Comparison of ENCODE assay signal across 29 mouse cellular contexts in the genomic region with DNA sequence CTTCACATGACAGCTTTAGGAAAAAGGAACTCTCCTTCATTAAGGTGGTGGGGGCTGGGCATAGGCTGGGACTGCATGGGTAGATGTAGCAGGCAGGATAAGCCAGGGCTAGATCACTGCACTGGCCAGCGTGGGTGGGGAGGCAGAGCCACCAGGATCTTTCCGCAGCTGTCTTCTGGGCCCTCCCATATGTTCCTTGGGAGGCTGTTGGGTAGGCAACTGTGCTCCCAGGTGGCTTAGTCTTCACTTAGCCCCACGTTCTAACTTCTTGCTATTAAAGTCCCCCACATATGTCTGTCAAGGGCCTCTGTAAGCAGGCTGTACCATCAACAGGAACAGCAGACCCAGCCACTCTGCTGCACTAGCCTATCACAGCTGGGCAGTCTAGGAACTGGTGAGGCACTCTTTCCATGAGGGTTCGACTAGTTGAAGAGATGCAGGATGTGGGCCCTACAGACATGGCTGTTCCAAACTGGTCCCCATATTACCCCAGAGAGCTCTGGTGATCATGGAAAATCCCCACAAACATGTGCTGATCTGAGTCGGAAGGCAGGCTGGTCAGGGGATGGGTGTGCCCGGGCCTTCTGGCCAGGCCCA. TPM values are rescaled to one million over a fixed set of nuclear protein-coding genes. Genes with fewer than 3 reads are reported as not detected.
DNase-seq lines count a peak whose midpoint lies in the region; ATAC-seq and TF ChIP-seq lines count a peak whose summit lies in the region.
"Had no signal": no experiment of that assay in that cellular context is flagged by ENCODE, and none has a peak within 500 bp of the region (broad histone marks: within the 10 kb centered on the region; RNA-seq: fewer than 3 reads in every experiment).

No protein-coding gene starts in this region.

- dilution Hi-C loops in CH12.LX (cut with MboI; ENCODE audit: extremely low pct_ligation_motif_present, extremely low pct_unique_long_range_greater_than_20kb, low sequenced_read_pairs): no loop called here

- H3K9me3 ChIP-seq in midbrain, embryonic 11.5 days (ENCODE audit: control insufficient read depth, low read length): no peaks in the 10 kb centered on the region
- H3K9me3 ChIP-seq in midbrain, embryonic 16.5 days (replicated peaks; ENCODE audit: control insufficient read depth, low read length, poor library complexity, severe bottlenecking): no peaks in the 10 kb centered on the region
- no peaks in the 10 kb centered on the region for H3K9me3 ChIP-seq in CH12.LX (replicated peaks; ENCODE audit: low read length)
- H3K9me3 ChIP-seq in ES-Bruce4 (replicated peaks; ENCODE audit: control insufficient read depth, insufficient read depth, low read length, poor library complexity, severe bottlenecking): no peaks in the 10 kb centered on the region
- H3K9me3 ChIP-seq: embryonic facial prominence, embryonic 13.5 days; forebrain, embryonic 10.5 days; heart, embryonic 15.5 days; hindbrain, embryonic 13.5 days; neural tube, embryonic 12.5 days had no signal

- H3K4me3 ChIP-seq in midbrain, embryonic 11.5 days (ENCODE audit: low read depth, low read length): no peak overlapping the region
- no peak overlapping the region for H3K4me3 ChIP-seq in midbrain, embryonic 16.5 days (ENCODE audit: low read depth, low read length)
- H3K4me3 ChIP-seq in CH12.LX (replicated peaks in 1 of 3; ENCODE audit: low read depth in 2 of 3, low read length in 2 of 3, poor library complexity in 1 of 3) (no peak overlapping the region), ES-Bruce4 (ENCODE audit: low read depth, low read length) (no peak overlapping the region)
- H3K4me3 ChIP-seq in olfactory bulb, adult 2 months (ENCODE audit: insufficient read depth, low read depth, low read length): no peak overlapping the region
- H3K4me3 ChIP-seq: embryonic facial prominence, embryonic 13.5 days; forebrain, embryonic 10.5 days; heart, embryonic 15.5 days; hindbrain, embryonic 13.5 days; neural tube, embryonic 12.5 days had no signal

- no peak overlapping the region for H3K27ac ChIP-seq in midbrain, embryonic 11.5 days (ENCODE audit: low read depth, low read length)
- no peak overlapping the region for H3K27ac ChIP-seq in midbrain, embryonic 16.5 days (ENCODE audit: low read length)
- H3K27ac ChIP-seq in CH12.LX (ENCODE audit: insufficient read depth, low read depth): peak overlapping the region; percentile 20; the same call in 1 of the 2 replicates
- peak overlapping the region; percentile 91 for H3K27ac ChIP-seq in ES-Bruce4 (ENCODE audit: insufficient read depth, low read length)
- peak overlapping the region; percentile 29; the same call in 1 of the 2 replicates for H3K27ac ChIP-seq in olfactory bulb, adult 2 months (ENCODE audit: insufficient read depth, low read depth, low read length)
- H3K27ac ChIP-seq: embryonic facial prominence, embryonic 13.5 days; forebrain, embryonic 10.5 days; heart, embryonic 15.5 days; hindbrain, embryonic 13.5 days; liver, embryonic 14.5 days; macrophage; neural tube, embryonic 12.5 days had no signal

- TF ChIP-seq CTCF in CH12.LX (conservative IDR thresholded peaks at IDR 0.05 in 1 of 2, IDR thresholded peaks at IDR 0.05 in 1 of 2; ENCODE audit: low read depth in 2 of 2, low read length in 2 of 2) (no peak), ES-Bruce4 (IDR thresholded peaks at IDR 0.05; ENCODE audit: low read depth, low read length) (no peak)
- no peak for TF ChIP-seq CTCF in olfactory bulb, adult 2 months (IDR thresholded peaks at IDR 0.05; ENCODE audit: insufficient read depth, low read depth, low read length)

- no peak for TF ChIP-seq RAD21 in CH12.LX (IDR thresholded peaks at IDR 0.05; ENCODE audit: low read depth, low read length)

- intact Hi-C loops in heart, postnatal 10 days (cut with DNase I): no loop called here

- no peaks in the 10 kb centered on the region for H3K4me1 ChIP-seq in midbrain, embryonic 11.5 days (ENCODE audit: control insufficient read depth, insufficient read depth, low read length)
- H3K4me1 ChIP-seq in midbrain, embryonic 16.5 days (ENCODE audit: control insufficient read depth, insufficient read depth, low read length): no peaks in the 10 kb centered on the region
- peaks cover 3 to 18% of the 10 kb centered on the region in 2 experiments; a peak in 2 of 4 replicates for H3K4me1 ChIP-seq in CH12.LX (ENCODE audit: control insufficient read depth in 1 of 2, insufficient read depth in 2 of 2)
- peaks cover 27% of the 10 kb centered on the region for H3K4me1 ChIP-seq in ES-Bruce4 (ENCODE audit: control insufficient read depth, insufficient read depth, low read length)
- peaks cover 23% of the 10 kb centered on the region for H3K4me1 ChIP-seq in olfactory bulb, adult 2 months (ENCODE audit: control insufficient read depth, insufficient read depth, low read length)
- H3K4me1 ChIP-seq: embryonic facial prominence, embryonic 13.5 days; forebrain, embryonic 10.5 days; hindbrain, embryonic 13.5 days; neural tube, embryonic 12.5 days had no signal

- no peak for TF ChIP-seq POLR2A in CH12.LX (IDR thresholded peaks at IDR 0.05; ENCODE audit: low read depth, low read length)
- no peak for TF ChIP-seq POLR2A in ES-Bruce4 (IDR thresholded peaks at IDR 0.05; ENCODE audit: insufficient read depth, low read length)
- no peak for TF ChIP-seq POLR2A in olfactory bulb, adult 2 months (IDR thresholded peaks at IDR 0.05; ENCODE audit: insufficient read depth, low read depth, low read length)

- H3K27me3 ChIP-seq in midbrain, embryonic 11.5 days (ENCODE audit: control insufficient read depth, insufficient read depth, low read length): no peaks in the 10 kb centered on the region
- H3K27me3 ChIP-seq in midbrain, embryonic 16.5 days (ENCODE audit: control insufficient read depth, insufficient read depth, low read depth, low read length): no peaks in the 10 kb centered on the region
- H3K27me3 ChIP-seq in CH12.LX (replicated peaks): no peaks in the 10 kb centered on the region
- H3K27me3 ChIP-seq in ES-Bruce4 (ENCODE audit: control insufficient read depth, insufficient read depth, low read length, poor library complexity, severe bottlenecking): no peaks in the 10 kb centered on the region
- H3K27me3 ChIP-seq: embryonic facial prominence, embryonic 13.5 days; heart, embryonic 15.5 days; hindbrain, embryonic 13.5 days; neural tube, embryonic 12.5 days had no signal

- peak; percentile 29; the same call in 1 of the 2 replicates for TF ChIP-seq EP300 in CH12.LX (IDR thresholded peaks at IDR 0.05; ENCODE audit: low read length)
- TF ChIP-seq EP300 in ES-Bruce4 (IDR thresholded peaks at IDR 0.05; ENCODE audit: insufficient read depth, low read depth, low read length): no peak

- peak; percentile 51 for DNase-seq in midbrain, embryonic 11.5 days (ENCODE audit: low spot score, missing footprints)
- peak; percentile 77 for DNase-seq in CH12.LX (ENCODE audit: extremely low read depth)
- DNase-seq in heart, postnatal 10 days: no peak
- DNase-seq: adrenal gland, postnatal 25 days; B cell, adult 2 months; cerebellum, adult 18-20 months; cerebellum, postnatal 10 days; gastrocnemius, postnatal 10 days; heart, postnatal 36 days; kidney, adult 9 months; kidney, postnatal 10 days; left cerebral cortex, postnatal 4 days; liver; lung, adult 2 months; lung, postnatal 10 days; midbrain, embryonic 14.5 days; thymus, postnatal 4 days had no signal

- in situ Hi-C loops in CH12.LX (cut with MboI; ENCODE audit: low pct_ligation_motif_present, low pct_unique_long_range_greater_than_20kb, low sequenced_read_pairs): no loop called here

- 93% methylated on average over 6 of the region's 6 CpGs for WGBS in midbrain, embryonic 11.5 days
- 93% methylated on average over 6 of the region's 6 CpGs for WGBS in midbrain, embryonic 16.5 days
- 74% methylated on average over 6 of the region's 6 CpGs for WGBS in olfactory bulb, adult 2 months

- no peak overlapping the region for H3K4me2 ChIP-seq in midbrain, embryonic 11.5 days
- no peak overlapping the region for H3K4me2 ChIP-seq in midbrain, embryonic 16.5 days (ENCODE audit: low read length)
- no peak overlapping the region for H3K4me2 ChIP-seq in CH12.LX (ENCODE audit: insufficient read depth, low read depth, poor library complexity, severe bottlenecking)
- H3K4me2 ChIP-seq: embryonic facial prominence, embryonic 13.5 days; heart, embryonic 15.5 days; hindbrain, embryonic 13.5 days; neural tube, embryonic 12.5 days had no signal

- no peak overlapping the region for H3K9ac ChIP-seq in midbrain, embryonic 11.5 days (ENCODE audit: low read length)
- no peak overlapping the region for H3K9ac ChIP-seq in midbrain, embryonic 16.5 days (ENCODE audit: low read depth, low read length)
- H3K9ac ChIP-seq in CH12.LX (ENCODE audit: insufficient read depth, low read depth) (no peak overlapping the region), ES-Bruce4 (ENCODE audit: low read depth, poor library complexity, severe bottlenecking) (no peak overlapping the region)
- H3K9ac ChIP-seq: embryonic facial prominence, embryonic 13.5 days; heart, embryonic 15.5 days; hindbrain, embryonic 13.5 days; liver, embryonic 14.5 days; neural tube, embryonic 12.5 days had no signal

- ATAC-seq in midbrain, embryonic 11.5 days (ENCODE audit: low FRiP score): no peak
- no peak for ATAC-seq in midbrain, embryonic 16.5 days
- ATAC-seq: forebrain, embryonic 16.5 days; intestine, postnatal 0 days had no signal

- H3K79me2 ChIP-seq in CH12.LX (replicated peaks; ENCODE audit: control insufficient read depth, extremely low read depth, insufficient read depth, poor library complexity, severe bottlenecking): no peaks in the 10 kb centered on the region

- H3K36me3 ChIP-seq in midbrain, embryonic 11.5 days (ENCODE audit: control insufficient read depth, insufficient read depth, low read length): peaks cover 15% of the 10 kb centered on the region
- H3K36me3 ChIP-seq in midbrain, embryonic 16.5 days (ENCODE audit: control insufficient read depth, insufficient read depth, low read length): peaks cover 41% of the 10 kb centered on the region
- peaks cover 94 to 99% of the 10 kb centered on the region in 2 experiments for H3K36me3 ChIP-seq in CH12.LX (replicated peaks in 1 of 2; ENCODE audit: control insufficient read depth in 1 of 2, insufficient read depth in 1 of 2, low read length in 1 of 2)
- H3K36me3 ChIP-seq in ES-Bruce4 (ENCODE audit: control insufficient read depth, insufficient read depth, low read length, poor library complexity, severe bottlenecking): peaks cover 2% of the 10 kb centered on the region; the same call in 1 of the 2 replicates

TF ChIP-seq in CH12.LX, 34 proteins besides CTCF, POLR2A, EP300 and RAD21 (continues in another document):
- peak; percentile 61 for TF ChIP-seq ETS1 (conservative IDR thresholded peaks at IDR 0.05; ENCODE audit: low read depth, low read length)

RNA-seq across cellular contexts. Expression of a gene that starts 6.6 kb away (rescaled TPM):
- polyA plus RNA-seq in midbrain, embryonic 11.5 days (2014; fragmentation: Nextera tagmentation; extraction: Ambion mirVana): 1.2 and 1.6 TPM in 2 replicates
- 3.1 and 4.9 TPM in 2 replicates for polyA plus RNA-seq in midbrain, embryonic 16.5 days (2015; fragmentation: Nextera tagmentation; extraction: Ambion mirVana)
- total RNA-seq in CH12.LX (2012; rRNA removed) (0.51 and 0.63 TPM in 2 replicates), CH12.LX (2014; rRNA removed) (0.66 and 0.70 TPM in 2 replicates)
- polyA plus RNA-seq in CH12.LX (2012; ENCODE audit: insufficient read length, low read depth) (2.9 and 3.0 TPM in 2 replicates), ES-Bruce4 (2011; ENCODE audit: insufficient read depth, insufficient read length, low read depth, missing spikeins) (11.1 and 11.7 TPM in 2 replicates)
- polyA plus RNA-seq in olfactory bulb, adult 2 months (2012; ENCODE audit: insufficient read depth, insufficient read length, low replicate concordance, missing spikeins): not detected in 2 replicates
- total RNA-seq in heart, postnatal 10 days (2021): 1 to 10 TPM; 2.8 to 3.4 TPM

Comparison
In these comparisons a context has a peak if more than half of its experiments do, and no peak if none do; other contexts are left out.
1. DNase-seq: peak in midbrain, embryonic 11.5 days (single experiment) and CH12.LX (single experiment); none in heart, postnatal 10 days (0 of 2).
2. H3K27ac ChIP-seq: peak in CH12.LX (single experiment), ES-Bruce4 (single experiment) and olfactory bulb, adult 2 months (single experiment); none in midbrain, embryonic 11.5 days (single experiment) and midbrain, embryonic 16.5 days (single experiment).